Mouse (Mus musculus): ENCODE data around the gene BC004004.
A peak's percentile ranks its signal among the peaks of the same experiment; 100 is the strongest.
"Not testable (repeated sequence)": the region's sequence is repeated elsewhere in the genome, so short reads cannot be mapped to it uniquely, and the experiment has no call there.

Gene BC004004

DNA sequence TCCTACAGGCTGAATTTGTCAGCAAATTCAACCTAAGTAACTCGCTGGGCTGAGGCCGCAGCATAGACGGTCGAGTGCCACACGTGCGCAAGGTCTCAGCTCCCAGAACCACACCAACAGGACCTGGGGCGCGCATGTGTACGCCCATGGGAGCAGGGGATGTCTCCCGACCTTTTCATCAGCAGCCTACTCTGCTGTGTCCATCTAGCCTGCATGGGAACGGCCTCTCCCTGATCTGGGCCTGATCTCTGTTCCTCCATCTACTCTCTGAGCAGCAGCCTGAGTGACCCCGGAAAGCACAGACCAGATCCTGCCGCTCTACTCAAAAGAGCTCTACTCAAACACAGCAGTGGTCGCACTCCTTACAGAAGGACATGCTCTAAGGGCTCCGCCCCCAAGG, 8.1 kb upstream of the BC004004 start:
- DNase-seq (ENCODE audit: low spot score) = no peak

- DNase-seq (ENCODE audit: low spot score) = no peak
Observed at GRCm38 (mm10) chr17:29261603-29262258, 6.9 kb upstream of the BC004004 start.

DNA sequence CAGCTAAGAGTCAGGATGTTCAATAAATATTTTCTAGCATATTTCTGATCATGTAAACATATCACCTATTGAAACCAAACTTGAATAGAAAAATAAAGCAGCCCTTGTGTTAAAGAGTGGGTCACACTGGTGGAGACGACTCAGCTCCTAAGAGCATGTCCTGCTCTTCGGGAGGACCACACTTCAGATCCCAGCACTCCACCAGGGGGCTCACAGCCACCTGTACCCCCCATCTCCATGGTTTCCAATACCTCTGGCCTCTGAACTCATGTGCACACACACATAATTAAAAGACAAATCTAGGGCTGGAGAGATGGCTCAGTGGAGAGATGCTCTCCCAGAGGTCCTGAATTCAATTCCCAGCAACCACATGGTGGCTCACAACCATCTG, 6.3 kb upstream of the BC004004 start:
- no peak for DNase-seq (ENCODE audit: low spot score)

DNA sequence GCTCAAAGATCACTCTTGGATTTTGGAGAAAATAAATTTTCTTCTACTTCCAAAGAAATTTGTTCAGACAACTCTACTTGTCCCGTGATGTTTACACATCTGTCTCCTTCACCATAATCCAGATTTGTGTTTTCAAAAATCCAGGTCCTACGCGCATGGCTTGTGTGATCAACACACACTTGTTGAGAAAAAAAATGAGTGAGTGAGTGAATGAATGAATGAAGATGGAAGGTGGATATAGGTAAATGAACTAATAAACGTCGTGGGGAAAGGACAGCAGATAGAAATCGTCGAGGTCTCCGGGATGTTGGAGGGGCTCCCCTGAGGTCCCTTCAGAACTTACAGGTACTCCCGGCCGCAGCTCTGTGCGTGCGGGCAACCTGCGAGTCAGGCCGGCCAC, 5.2 kb upstream of the BC004004 start:
- no peak for DNase-seq (ENCODE audit: low spot score)

DNA sequence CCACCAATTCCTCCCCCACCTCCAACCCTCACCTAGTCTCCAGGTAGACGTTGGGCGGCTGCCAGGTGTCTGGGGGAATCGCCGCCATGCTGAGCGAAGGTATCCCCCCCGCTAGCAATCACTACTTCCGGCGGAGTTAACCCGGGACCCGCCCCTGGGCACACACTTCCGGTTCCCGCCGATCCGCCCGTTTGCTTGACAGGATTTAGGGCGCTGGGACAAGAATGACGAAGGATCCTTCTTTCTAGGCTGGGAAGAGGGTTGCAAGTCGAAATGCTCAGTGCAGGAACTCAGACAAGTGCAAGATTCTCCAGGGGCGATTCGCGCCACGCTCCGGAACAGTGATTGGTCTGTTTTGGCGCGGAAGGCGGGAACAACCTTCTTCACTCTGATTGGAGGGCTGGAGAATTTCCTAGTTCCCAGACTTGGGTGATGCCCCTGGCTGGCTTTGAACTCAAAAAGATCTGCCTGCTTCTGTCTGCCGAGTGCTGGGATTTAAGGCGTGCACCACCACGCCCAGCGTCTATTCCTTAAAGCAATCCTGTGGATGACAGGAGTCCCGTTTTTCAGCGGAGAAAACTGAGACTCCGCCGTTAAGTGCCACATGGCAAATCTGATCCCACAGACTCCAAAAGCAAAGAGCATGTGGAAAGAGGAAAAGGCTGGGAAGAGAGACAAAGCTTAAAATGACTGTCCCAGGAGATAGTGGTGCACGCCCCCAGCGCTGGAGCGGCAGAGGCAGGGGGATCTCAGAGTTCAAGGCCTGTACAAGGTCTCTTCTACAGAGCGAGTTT, 4.6 kb upstream of the BC004004 start, which contains the start of gene Ppil1:
Ppil1 (minus strand) TSS at position 347 of the 794 bp plus-strand sequence.
- peak; percentile 79 for DNase-seq (ENCODE audit: low spot score)

- no peak for DNase-seq (ENCODE audit: low spot score)
Observed at GRCm38 (mm10) chr17:29264760-29265159, 3.8 kb upstream of the BC004004 start.

DNA sequence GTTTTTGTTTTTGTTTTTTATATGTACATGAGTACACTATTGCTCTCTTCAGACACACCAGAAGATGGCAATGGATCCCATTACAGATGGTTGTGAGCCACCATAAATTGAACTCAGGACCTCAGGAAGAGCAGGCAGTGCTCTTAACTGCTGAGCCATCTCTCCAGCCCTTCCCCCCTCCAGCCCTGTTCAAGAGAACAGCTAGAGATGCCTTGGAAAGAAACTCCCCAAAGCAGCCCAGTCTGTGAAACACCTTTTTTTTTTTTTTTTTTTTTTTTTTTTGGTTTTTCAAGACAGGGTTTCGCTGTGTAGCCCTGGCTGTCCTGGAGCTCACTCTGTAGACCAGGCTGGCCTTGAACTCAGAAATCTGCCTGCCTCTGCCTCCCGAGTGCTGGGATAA, 1.5 kb upstream of the BC004004 start:
- not testable (repeated sequence) for DNase-seq (ENCODE audit: low spot score)

DNA sequence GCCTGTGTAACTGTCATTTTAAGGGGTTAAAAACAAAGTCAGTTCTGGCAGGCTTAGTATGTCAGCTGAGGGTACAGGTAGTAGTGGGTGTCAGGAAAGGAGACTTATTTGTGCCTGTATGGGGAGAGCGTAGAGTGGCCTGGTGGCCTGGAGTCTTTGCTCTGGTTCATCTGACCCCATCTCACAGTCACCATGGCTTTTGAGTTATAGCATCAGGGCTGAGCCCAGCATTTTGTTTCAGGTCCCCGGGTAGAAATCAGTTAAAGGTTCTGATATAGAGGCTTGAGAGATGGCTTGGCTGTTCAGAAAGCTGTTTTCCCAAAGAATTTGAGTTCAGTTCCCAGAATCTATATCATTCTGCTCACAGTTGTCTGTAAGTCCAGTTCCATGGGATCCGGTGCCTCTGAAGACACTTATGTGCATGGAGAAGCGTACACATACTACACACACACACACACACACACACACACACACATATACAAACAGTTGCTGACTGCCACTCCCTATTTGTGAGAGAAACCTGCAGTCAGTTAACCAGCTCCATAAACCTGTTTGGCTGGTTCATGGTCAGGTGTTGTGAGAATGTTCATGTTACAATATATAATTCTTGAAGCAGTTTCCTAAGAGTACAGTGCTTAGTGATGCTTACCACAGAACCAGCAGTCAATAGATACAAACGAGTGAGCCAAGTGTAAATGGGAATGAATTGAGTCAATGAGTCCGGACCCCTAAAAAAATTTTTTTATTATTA, 482 bp upstream of the BC004004 start:
- DNase-seq (ENCODE audit: low spot score) = peak; percentile 50

DNA sequence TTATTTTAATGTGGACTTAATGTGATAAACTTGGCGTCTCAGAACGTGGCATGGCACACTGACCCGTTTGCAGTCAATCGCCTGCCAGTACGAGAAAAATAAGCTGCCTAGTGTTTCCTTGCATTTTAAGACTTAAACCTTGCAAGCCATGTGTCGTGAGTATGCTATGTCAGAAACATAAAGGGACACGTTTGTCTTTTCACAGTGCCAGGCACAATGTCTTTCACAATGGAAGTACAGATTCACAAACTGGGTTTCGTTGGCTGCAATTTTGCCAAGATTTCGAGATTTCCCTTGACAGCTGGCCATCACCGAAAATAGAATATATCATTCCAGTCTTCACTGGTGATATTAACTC, 740 bp downstream of the BC004004 start:
- DNase-seq (ENCODE audit: low spot score) = no peak

GRCm38 (mm10) chr17:29270148-29270698, 1.6 kb downstream of the BC004004 start:
- no peak for DNase-seq (ENCODE audit: low spot score)

DNA sequence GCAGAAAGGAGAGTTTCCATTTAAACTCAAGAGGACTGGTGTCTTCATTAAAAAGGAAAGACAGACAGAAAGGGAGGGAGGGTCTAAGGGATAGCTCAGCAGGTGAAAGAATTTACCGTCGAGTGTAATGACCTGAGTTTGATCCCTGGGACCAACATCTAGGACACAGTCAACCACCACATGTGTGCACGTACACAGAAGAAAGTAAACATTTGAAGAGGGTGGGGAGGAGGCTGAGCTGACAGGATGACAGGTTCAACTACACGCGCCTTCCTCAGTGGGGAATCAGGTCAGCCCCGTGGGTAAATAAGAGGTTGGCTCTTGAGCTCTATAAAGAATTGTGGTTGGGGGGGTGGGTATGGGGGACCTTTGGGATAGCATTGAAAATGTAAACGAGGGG, 4.6 kb downstream of the BC004004 start:
- DNase-seq (ENCODE audit: low spot score) = no peak

DNA sequence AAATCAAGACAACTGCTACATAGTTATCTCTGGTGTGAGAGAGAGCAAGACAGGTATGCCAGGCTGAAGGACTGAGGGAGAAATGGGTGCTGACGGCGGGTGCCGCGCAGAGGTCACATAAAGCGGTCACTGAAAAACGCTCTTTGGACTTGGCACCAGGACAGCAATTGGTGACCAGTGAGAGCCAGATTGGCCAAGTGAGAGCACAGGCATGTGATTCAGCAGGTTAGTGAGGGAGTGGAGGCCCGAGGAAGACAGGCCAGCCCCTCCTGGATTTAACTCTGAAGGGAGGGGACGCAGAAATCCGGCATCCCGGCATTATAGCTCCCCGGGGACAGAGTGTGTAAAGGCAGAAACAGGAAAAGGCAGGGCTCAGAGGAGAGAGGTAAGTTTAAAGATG, 5.3 kb downstream of the BC004004 start:
- peak; percentile 54 for DNase-seq (ENCODE audit: low spot score)

DNA sequence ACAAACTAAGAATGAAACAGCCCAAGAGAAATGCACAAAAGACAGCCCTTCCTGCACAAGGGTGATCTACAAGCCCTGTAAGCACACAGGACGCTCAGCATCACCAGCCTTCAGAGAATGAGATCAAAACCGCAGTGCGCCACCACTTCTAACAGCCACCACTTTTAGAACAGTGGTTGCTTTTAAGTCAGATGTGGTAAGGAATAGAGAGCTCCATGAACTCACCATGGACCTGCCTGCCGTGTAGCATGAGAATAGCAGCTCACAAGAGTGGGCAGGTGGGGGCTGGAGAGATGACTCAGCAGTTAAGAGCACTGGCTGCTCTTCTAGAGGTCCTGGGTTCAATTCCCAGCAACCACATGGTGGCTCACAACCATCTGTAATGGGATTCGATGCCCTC, 11.8 kb downstream of the BC004004 start:
- no peak for DNase-seq (ENCODE audit: low spot score)

DNA sequence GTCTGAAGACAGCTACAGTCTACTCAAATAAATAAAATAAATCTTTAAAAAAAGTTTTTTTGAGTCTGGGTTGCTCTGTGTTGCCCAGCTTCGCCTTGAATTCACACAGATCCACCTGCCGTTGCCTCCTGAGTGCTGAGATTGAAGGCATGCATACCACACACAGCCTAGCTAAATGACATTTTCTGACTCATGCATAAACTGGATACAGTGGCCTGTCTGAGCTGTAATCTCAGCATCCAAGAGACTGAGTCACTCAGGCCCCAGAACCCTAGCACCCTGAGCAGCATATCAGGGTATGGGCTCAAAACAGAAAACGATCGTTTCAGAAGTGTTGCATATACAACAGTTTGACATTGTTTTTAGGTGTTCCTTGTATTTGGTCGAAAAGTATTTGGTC, 13.0 kb downstream of the BC004004 start:
- no peak for DNase-seq (ENCODE audit: low spot score)

DNA sequence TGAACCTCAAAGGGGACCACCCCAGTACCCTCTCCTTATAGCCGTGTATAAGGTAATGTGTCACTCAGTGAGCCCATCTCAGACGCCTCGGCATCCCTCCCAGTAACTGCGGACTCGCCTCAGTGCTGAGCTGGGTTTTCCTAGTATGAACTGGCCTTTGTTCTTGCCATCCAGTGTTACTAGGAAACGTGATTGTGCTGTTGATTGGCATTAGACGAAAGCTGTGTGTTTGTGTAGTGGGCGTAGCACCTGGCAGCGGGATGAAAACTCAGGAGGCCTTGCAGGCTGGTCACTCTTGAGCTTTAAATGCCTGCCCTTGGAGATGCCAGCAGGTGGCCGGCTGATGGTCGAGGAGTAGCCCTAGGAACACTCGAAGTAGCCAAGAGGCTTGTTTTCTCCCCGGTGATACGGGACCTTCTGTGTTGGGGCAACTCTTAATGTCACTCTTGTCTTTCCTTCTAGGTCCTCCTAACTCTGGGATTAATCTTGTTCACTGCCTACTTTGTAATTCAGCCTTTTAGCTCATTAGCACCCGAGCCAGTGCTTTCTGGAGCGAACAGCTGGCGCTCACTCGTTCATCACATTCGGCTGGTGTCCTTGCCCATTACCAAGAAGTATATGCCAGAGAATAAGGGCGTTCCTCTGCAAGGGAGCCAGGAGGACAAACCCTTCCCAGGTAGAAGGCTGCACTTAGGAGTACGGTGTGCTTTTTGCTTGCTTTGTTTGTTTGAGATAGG, 13.8 kb downstream of the BC004004 start:
- no peak for DNase-seq (ENCODE audit: low spot score)

DNA sequence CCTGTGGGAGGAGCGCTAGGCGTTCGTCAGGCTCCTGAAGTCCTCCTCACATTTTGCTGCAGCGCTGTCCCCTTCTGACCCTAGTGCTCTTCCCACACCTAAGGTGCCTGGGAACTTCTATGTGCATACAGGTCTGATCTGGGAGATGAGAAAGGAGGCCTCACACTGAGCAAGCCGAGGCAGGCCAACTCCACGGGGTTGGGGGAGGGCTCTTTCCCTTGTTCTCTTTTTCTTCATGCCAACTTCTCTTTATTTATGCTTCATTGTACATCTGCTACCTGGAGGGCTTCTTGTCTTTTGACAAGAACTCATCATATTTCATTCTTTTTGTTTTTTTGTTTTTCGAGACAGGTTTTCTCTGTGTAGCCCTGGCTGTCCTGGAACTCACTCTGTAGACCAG, 23.2 kb downstream of the BC004004 start:
- no peak for DNase-seq (ENCODE audit: low spot score)

DNA sequence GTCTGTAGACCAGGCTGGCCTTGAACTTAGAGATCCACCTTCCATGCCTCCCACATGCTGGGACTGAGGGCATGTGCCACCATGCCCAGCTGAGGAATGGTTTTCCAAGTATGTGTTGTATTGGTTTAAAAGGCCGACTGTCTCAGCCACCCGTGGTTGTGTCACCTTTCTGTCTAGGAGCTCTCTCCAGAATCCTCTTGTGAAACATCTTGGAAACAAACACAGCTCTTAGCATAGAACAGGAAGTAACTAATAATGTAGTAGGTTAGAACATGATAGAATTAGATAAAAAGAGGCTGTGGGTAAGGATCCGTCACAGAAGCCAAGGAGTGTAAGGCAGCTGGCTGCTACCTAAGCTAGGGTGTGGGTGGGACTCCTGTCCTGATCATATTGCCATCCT, 24.4 kb downstream of the BC004004 start:
- DNase-seq (ENCODE audit: low spot score) = no peak

DNA sequence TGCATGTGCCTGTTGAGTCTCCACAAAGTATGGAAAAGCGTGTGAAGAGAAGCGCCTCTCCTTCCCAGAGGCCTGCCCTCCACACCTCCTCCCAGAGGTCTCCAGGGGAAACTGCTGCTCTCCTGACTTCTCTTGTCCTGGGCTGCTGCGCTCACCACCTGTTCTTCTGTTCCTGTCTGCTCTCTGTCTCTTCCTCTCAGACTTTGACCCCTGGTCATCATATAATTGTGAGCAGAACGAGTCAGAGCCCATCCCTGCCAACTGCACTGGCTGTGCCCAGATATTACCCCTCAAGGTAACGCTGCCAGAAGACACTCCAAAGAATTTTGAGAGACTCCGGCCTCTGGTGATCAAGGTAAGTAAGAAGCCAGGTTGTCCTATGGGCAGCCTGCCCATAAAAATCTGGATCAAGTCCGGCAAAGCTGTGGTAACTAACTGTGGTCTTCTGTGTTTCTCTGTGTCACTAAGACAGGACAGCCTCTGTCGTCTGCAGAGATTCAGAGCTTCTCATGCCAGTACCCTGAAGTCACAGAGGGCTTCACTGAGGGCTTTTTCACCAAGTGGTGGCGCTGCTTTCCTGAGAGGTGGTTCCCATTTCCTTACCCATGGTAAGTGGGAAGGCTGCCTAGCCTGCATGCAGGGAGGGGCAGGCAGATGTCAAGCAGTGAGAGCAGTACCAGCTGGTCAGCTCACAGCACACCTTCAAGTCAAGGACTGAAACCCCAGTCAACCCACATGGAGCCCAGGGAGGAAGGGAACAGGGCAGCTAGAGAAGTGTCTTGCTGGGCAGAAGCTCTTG, 25.4 kb downstream of the BC004004 start:
- no peak for DNase-seq (ENCODE audit: low spot score)

DNA sequence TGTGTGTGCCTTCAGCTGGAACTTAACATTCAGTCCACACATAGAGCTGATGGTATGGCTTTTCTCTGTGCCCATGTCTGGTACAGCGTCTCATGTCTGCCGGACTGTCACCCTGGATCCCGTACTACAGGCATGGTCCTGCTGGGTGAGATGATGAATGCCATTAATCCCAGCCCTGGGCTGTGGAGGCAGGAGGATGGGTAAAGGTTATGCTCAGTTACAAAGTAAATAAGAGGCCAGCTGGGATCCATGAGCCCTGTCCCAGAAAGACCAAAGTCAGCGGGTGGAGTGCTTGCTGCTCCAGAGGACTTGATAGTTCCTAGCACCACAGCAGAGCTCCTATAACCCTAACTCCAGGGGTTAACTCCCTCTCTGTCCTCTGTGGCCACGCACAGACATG, 27.2 kb downstream of the BC004004 start:
- DNase-seq (ENCODE audit: low spot score) = no peak

GRCm38 (mm10) chr17:29297321-29297720, 28.7 kb downstream of the BC004004 start:
- DNase-seq (ENCODE audit: low spot score) = no peak

DNA sequence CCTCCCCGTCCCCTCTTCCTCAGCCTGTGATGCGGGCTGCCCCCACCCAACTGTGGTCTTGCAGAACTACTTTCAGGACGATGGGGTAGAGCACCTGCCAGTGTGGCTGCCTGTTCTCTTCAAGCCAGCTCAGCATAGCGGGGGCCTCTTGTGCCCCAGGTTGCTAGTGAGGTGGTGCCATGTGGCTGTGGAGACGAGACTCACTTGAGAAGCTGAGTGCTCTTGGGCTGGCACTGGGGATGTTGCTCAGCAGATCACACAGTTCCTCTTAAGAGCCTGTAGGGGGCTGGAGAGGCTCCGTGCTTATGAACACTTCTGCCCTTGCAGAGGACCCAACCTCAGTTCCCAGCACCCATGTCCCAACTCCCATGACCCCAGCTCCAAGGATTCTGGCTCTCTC, 29.2 kb downstream of the BC004004 start:
- DNase-seq (ENCODE audit: low spot score) = no peak
